Mouse (Mus musculus): ENCODE measurements at regions not wholly inside any gene's neighbourhood (a gene's known extent, or its start where the extent isn't known, plus 50 kb on each side); places are given as distances from the start of the nearest gene placed in this dataset.

- TF ChIP-seq POLR2A (IDR thresholded peaks at IDR 0.05; ENCODE audit: low read depth, low read length) (no peak), CTCF (conservative IDR thresholded peaks at IDR 0.05; ENCODE audit: insufficient read depth, insufficient read length, low read depth, low read length) (peak; percentile 91)
These were observed 300.2 kb upstream of the Ubash3b start for GRCm38 (mm10) chr9:41461742-41462141.
